Mouse (Mus musculus) liver, adult (tissue): ENCODE measurements around the gene Plbd1.

Source experiments
- GATA4 ChIP-seq: IDR thresholded peaks from 2 replicates; pipeline ENCODE4 v1.6.1; 2014; ENCODE audit warnings: mild to moderate bottlenecking, low read length; ENCODE audit not compliant: insufficient replicate concordance

Plbd1 gene

GRCm38 (mm10) chr6:136660831-136661705, 660 bp downstream of the Plbd1 start:
- TF ChIP-seq GATA4: no peak; the same call in 1 of the 2 replicates

- no peak for TF ChIP-seq GATA4
These were observed 2.5 kb downstream of the Plbd1 start for GRCm38 (mm10) chr6:136659226-136659625.

DNA sequence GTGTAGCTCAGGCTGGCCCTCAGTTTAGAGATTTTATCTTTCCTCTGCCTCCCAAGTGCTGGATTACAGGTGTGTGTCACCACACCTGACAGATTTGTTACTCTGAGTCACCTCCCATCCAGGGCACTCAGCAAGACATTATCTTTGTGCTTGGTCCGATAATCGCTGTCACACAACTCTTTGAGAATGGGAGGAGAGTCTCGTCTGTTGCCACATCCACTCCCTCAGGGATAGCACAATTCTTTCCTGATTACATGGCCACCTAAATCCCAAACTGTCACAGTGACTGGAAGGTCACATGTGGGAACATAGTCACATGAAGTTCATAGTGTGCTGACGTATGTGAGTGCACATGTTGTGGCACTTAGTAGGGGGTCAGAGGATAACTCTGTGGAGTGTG, 3.4 kb downstream of the Plbd1 start:
- TF ChIP-seq GATA4: no peak

GRCm38 (mm10) chr6:136655786-136656185, 5.9 kb downstream of the Plbd1 start:
- TF ChIP-seq GATA4: no peak

- no peak for TF ChIP-seq GATA4
These were observed 7.3 kb downstream of the Plbd1 start for GRCm38 (mm10) chr6:136654470-136654869.

- TF ChIP-seq GATA4: no peak
These were observed 8.4 kb downstream of the Plbd1 start for GRCm38 (mm10) chr6:136653331-136653730.

DNA sequence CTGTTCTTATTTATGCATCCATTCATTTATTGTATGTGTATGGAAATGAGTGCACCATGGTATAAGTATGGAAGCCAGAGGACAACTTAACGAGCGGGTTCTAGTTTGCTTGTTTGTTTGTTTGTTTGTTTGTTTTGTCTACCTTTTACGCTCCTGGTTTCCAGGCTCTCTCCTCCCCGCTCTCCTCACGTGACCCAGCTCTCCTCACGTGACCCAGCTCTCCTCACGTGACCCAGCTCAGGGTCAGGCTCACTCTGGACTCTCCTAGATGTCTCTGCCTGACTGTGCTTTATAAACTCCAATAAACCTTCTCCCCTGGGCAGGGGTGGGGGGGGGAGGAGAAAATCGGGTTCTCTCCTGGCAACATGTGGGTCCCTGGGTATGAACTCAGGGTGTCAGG, 11.1 kb downstream of the Plbd1 start:
- no peak for TF ChIP-seq GATA4

- no peak for TF ChIP-seq GATA4
These were observed 14.3 kb downstream of the Plbd1 start for GRCm38 (mm10) chr6:136647455-136647861.

- TF ChIP-seq GATA4: no peak
These were observed 15.5 kb downstream of the Plbd1 start for GRCm38 (mm10) chr6:136646207-136646606.

DNA sequence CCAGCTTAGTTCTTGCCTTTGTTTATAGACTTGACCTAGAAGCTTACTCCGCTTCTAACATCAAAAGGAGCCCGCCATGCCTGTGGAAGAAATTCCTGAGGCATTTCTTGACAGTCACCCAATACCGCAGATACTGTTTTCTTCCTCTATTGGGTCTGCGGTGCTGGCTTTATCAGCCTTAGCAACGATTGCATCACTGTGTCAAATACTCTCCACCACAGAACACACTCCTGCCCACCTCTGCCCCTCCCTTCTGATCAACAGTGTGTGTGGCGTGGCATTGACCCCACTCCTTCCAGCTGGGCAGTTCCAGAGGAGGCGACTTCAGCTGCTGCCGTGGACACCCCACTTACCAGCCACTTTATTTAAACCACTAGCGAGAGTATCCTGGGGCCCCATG, 16.0 kb downstream of the Plbd1 start:
- no peak for TF ChIP-seq GATA4

GRCm38 (mm10) chr6:136644171-136644570, 17.6 kb downstream of the Plbd1 start:
- TF ChIP-seq GATA4: no peak

- no peak for TF ChIP-seq GATA4
These were observed 26.7 kb downstream of the Plbd1 start for GRCm38 (mm10) chr6:136634982-136635381.

GRCm38 (mm10) chr6:136633719-136634118, 28.0 kb downstream of the Plbd1 start:
- no peak for TF ChIP-seq GATA4

DNA sequence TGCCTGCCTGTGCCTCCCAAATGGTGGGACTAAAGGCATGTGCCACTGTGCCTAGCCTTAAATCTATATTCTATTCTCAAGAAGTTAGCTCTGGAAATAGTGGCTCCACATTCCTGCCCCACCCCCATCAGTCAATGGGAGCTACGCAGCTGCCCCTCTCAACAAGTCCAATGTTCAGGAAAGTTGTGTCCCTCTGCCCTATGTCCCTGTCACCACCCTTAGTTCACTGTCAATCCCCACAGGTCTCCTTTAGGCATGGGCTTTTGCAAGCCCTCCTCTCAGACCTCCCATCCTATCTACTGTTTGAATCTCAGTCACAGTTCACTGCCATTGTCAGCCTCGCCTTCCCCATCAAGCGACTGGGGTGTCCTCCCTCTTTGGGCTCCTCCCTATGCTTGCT, 28.6 kb downstream of the Plbd1 start:
- TF ChIP-seq GATA4: no peak

- TF ChIP-seq GATA4: no peak
These were observed 29.7 kb downstream of the Plbd1 start for GRCm38 (mm10) chr6:136631945-136632534.

GRCm38 (mm10) chr6:136631519-136631918, 30.2 kb downstream of the Plbd1 start:
- no peak for TF ChIP-seq GATA4

DNA sequence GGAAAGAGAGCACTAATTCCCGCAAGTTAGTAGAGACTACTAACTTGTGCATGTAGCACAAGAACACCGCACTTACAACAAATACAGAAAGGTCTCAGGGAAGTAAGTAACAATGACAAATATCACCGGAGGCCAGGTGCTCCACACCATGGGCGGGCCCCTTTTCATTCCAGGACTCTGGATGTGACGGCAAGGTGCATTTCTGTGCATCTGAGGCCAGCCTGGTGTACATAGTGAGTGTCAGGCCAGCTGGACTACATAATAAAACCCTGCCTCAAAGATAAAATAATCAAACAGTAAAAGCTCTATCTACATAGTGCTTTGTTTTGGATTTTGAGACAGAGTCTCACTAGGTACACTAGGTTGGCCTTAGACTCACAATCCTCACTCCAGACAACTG, 32.1 kb downstream of the Plbd1 start:
- TF ChIP-seq GATA4: no peak

GRCm38 (mm10) chr6:136625421-136625820, 36.3 kb downstream of the Plbd1 start:
- no peak for TF ChIP-seq GATA4
